Mouse (Mus musculus) left cerebral cortex, postnatal 36 days (tissue): Measurements from ENCODE around the gene Acvrl1. TPM values are rescaled to one million over a fixed set of nuclear protein-coding genes. Genes with fewer than 3 reads are reported as not detected.

Source experiments
- DNase-seq, 2 experiments: peaks; one replicate each; pipeline ENCODE4 v3.0.0; 2021 to 2022; ENCODE audit warnings: low spot score in 2 of 2, mixed read lengths in 1 of 2
- intact Hi-C: fragments of 180-260 bp; cut with DNase I; formaldehyde crosslinking; loops from one replicate; pipeline ENCODE4 v1.15.1; 2025
- total RNA-seq, 2 experiments: library from RNA; stranded (reverse); gene quantifications; 2 replicates each; pipeline ENCODE4 v1.2.3; 2021

Gene Acvrl1
- total RNA-seq, 2 experiments from 2014 or later: 13.2 to 16.7 TPM

GRCm38 (mm10) chr15:101137455-101137854 lies 9.1 kb downstream of the Acvrl1 start:
- no peak for DNase-seq
- intact Hi-C loops: no loop called here

- DNase-seq: no peak
- intact Hi-C loops: no loop called here
These were observed 10.4 kb downstream of the Acvrl1 start for GRCm38 (mm10) chr15:101138675-101139074.

GRCm38 (mm10) chr15:101139885-101140284 lies 11.6 kb downstream of the Acvrl1 start:
- intact Hi-C loops: no loop called here
- no peak for DNase-seq

- intact Hi-C loops: no loop called here
- DNase-seq: no peak
These were observed 12.3 kb downstream of the Acvrl1 start for GRCm38 (mm10) chr15:101140587-101140986.

GRCm38 (mm10) chr15:101141061-101141541 lies 12.8 kb downstream of the Acvrl1 start:
- intact Hi-C loops: no loop called here
- DNase-seq: no peak

- no peak for DNase-seq
- intact Hi-C loops: no loop called here
These were observed 14.3 kb downstream of the Acvrl1 start for GRCm38 (mm10) chr15:101142672-101143071.

- intact Hi-C loops: no loop called here
- peak in 1 of 2 experiments; percentile 43 for DNase-seq
These were observed 15.2 kb downstream of the Acvrl1 start for GRCm38 (mm10) chr15:101143494-101143893.

GRCm38 (mm10) chr15:101144176-101144575 lies 15.9 kb downstream of the Acvrl1 start:
- intact Hi-C loops: no loop called here

GRCm38 (mm10) chr15:101144779-101145178 lies 16.5 kb downstream of the Acvrl1 start:
- no peak for DNase-seq
- intact Hi-C loops: no loop called here

More at GRCm38 (mm10) chr15:101144176-101144575, 15.9 kb downstream of the Acvrl1 start:
- DNase-seq: no peak

GRCm38 (mm10) chr15:101145424-101146099 lies 17.2 kb downstream of the Acvrl1 start:
- intact Hi-C loops: no loop called here
- peak; percentile 88 to 93 for DNase-seq

- intact Hi-C loops: no loop called here
- DNase-seq: no peak
These were observed 18.0 kb downstream of the Acvrl1 start for GRCm38 (mm10) chr15:101146100-101146965.

- DNase-seq: no peak
These were observed 19.0 kb downstream of the Acvrl1 start for GRCm38 (mm10) chr15:101147115-101147909.

GRCm38 (mm10) chr15:101147910-101148273 lies 19.6 kb downstream of the Acvrl1 start:
- no peak for DNase-seq
- intact Hi-C loops: no loop called here

More at GRCm38 (mm10) chr15:101147115-101147909, 19.0 kb downstream of the Acvrl1 start:
- intact Hi-C loops: no loop called here

GRCm38 (mm10) chr15:101148604-101149003 lies 20.3 kb downstream of the Acvrl1 start:
- intact Hi-C loops: no loop called here

GRCm38 (mm10) chr15:101151409-101152261 lies 23.3 kb downstream of the Acvrl1 start:
- DNase-seq: no peak
- intact Hi-C loops: no loop called here

More at GRCm38 (mm10) chr15:101148604-101149003, 20.3 kb downstream of the Acvrl1 start:
- no peak for DNase-seq

- intact Hi-C loops: no loop called here
- no peak for DNase-seq
These were observed 26.6 kb downstream of the Acvrl1 start for GRCm38 (mm10) chr15:101154700-101155616.

GRCm38 (mm10) chr15:101160128-101160527 lies 31.8 kb downstream of the Acvrl1 start:
- intact Hi-C loops: no loop called here
- no peak for DNase-seq

GRCm38 (mm10) chr15:101160591-101160990 lies 32.3 kb downstream of the Acvrl1 start:
- intact Hi-C loops: no loop called here
- DNase-seq: no peak
